Mouse (Mus musculus) stomach, embryonic 14.5 days (tissue): Measurements from ENCODE around the gene Adamts9. TPM values are rescaled to one million over a fixed set of nuclear protein-coding genes. Genes with fewer than 3 reads are reported as not detected.

ENCODE experiments used
- ATAC-seq: fragments of 200-750 bp; cut with Nextera tagmentation; 2 replicates; pipeline ENCODE4 v1.8.0; 2017; ENCODE audit warnings: low read depth, moderate TSS enrichment; ENCODE audit not compliant: insufficient number of reproducible peaks, insufficient read depth, low FRiP score
- H3K27ac ChIP-seq: fragments of 300-500 bp; sonication (generic); 2 replicates; pipeline ENCODE4 v1.5.1; 2014; ENCODE audit warnings: mild to moderate bottlenecking, low read length, moderate library complexity, mixed read lengths
- H3K27me3 ChIP-seq: fragments of 300-500 bp; sonication (generic); 2 replicates; pipeline ENCODE4 v1.6.1; 2014; ENCODE audit warnings: low read length, control low read depth, mixed read lengths; ENCODE audit not compliant: control insufficient read depth, insufficient read depth
- H3K36me3 ChIP-seq: fragments of 300-500 bp; sonication (generic); 2 replicates; pipeline ENCODE4 v1.6.1; 2014; ENCODE audit warnings: mild to moderate bottlenecking, control low read depth, low read length, moderate library complexity, mixed read lengths; ENCODE audit not compliant: control insufficient read depth, insufficient read depth
- H3K4me1 ChIP-seq: fragments of 300-500 bp; sonication (generic); 2 replicates; pipeline ENCODE4 v1.6.1; 2014; ENCODE audit warnings: low read length, control low read depth, mixed read lengths; ENCODE audit not compliant: control insufficient read depth, insufficient read depth
- H3K4me2 ChIP-seq: fragments of 300-500 bp; sonication (generic); replicated peaks from 2 replicates; pipeline ENCODE4 v1.6.1; 2014; ENCODE audit warnings: low read depth, low read length, control low read depth
- H3K4me3 ChIP-seq: fragments of 300-500 bp; sonication (generic); 2 replicates; pipeline ENCODE4 v1.5.1; 2014; ENCODE audit warnings: low read depth, low read length, control low read depth
- H3K9ac ChIP-seq: fragments of 300-500 bp; sonication (generic); replicated peaks from 2 replicates; pipeline ENCODE4 v1.6.1; 2014; ENCODE audit warnings: low read depth, mild to moderate bottlenecking, control low read depth, low read length, moderate library complexity, mixed read lengths
- H3K9me3 ChIP-seq: fragments of 300-500 bp; sonication (generic); 2 replicates; pipeline ENCODE4 v1.6.1; 2016; ENCODE audit warnings: low read depth, low read length, control low read depth; ENCODE audit not compliant: control insufficient read depth
- WGBS: fragments of 180-500 bp; shearing (Covaris S2); extraction: QIAGEN DNeasy Blood & Tissue Kit; methylation state at CpG from one replicate; pipeline ENCODE4 v1.1.7; 2014; 5-methylcytosine and 5-hydroxymethylcytosine counted together
- polyA plus RNA-seq: library from polyadenylated mRNA; unstranded; fragments of >200 nt; fragmentation: Nextera tagmentation; extraction: Ambion mirVana; gene quantifications from 2 replicates; pipeline ENCODE4 v1.2.1, GENCODE M21; 2014

Gene Adamts9
- polyA plus RNA-seq, 1 experiment from 2014 or later = 9.9 TPM

- peak; percentile 83; the same call in 1 of the 2 replicates for ATAC-seq
- peak within 1 kb of the TSS; percentile 95 for H3K27ac ChIP-seq
- H3K4me2 ChIP-seq = peak within 1 kb of the TSS; percentile 7; the same call in 1 of the 2 replicates
- peaks cover 7% of the 10 kb centered on the region; the same call in 1 of the 2 replicates for H3K36me3 ChIP-seq
- H3K4me3 ChIP-seq = no peak within 1 kb of the TSS
- H3K9me3 ChIP-seq = no peaks in the 10 kb centered on the region
- no peak within 1 kb of the TSS for H3K9ac ChIP-seq
- H3K4me1 ChIP-seq = peaks cover 22% of the 10 kb centered on the region
- H3K27me3 ChIP-seq = no peaks in the 10 kb centered on the region
- WGBS = 25% methylated on average over 4 of the region's 4 CpGs
Measured at GRCm38 (mm10) chr6:92869089-92869581, 74.2 kb downstream of the Adamts9 start, which contains the start of gene Gm15737. Gm15737 (plus strand) TSS chr6:92869357.

GRCm38 (mm10) chr6:92862599-92862998, 80.7 kb downstream of the Adamts9 start:
- Histone ChIP-seq H3K36me3 (peaks cover 17% of the 10 kb centered on the region; the same call in 1 of the 2 replicates), H3K4me1 (peaks cover 5% of the 10 kb centered on the region; the same call in 1 of the 2 replicates), H3K27ac (no peak overlapping the region), H3K4me3 (no peak overlapping the region), H3K9me3 (no peaks in the 10 kb centered on the region), H3K9ac (no peak overlapping the region), H3K4me2 (no peak overlapping the region), H3K27me3 (no peaks in the 10 kb centered on the region)
- ATAC-seq = no peak
- 69% methylated on average over 9 of the region's 9 CpGs for WGBS

GRCm38 (mm10) chr6:92860285-92860912, 82.9 kb downstream of the Adamts9 start:
- peaks cover 20% of the 10 kb centered on the region; the same call in 1 of the 2 replicates for H3K36me3 ChIP-seq
- H3K4me2 ChIP-seq = no peak overlapping the region
- H3K4me1 ChIP-seq = no peaks in the 10 kb centered on the region
- ATAC-seq = no peak
- H3K27ac ChIP-seq = no peak overlapping the region
- H3K9me3 ChIP-seq = no peaks in the 10 kb centered on the region
- 63% methylated on average over 5 of the region's 5 CpGs for WGBS
- H3K4me3 ChIP-seq = no peak overlapping the region
- no peak overlapping the region for H3K9ac ChIP-seq
- H3K27me3 ChIP-seq = no peaks in the 10 kb centered on the region

- H3K27me3 ChIP-seq = no peaks in the 10 kb centered on the region
- no peak overlapping the region for H3K27ac ChIP-seq
- no peak overlapping the region for H3K4me3 ChIP-seq
- no peak for ATAC-seq
- no peaks in the 10 kb centered on the region for H3K4me1 ChIP-seq
- no peak overlapping the region for H3K9ac ChIP-seq
- no peaks in the 10 kb centered on the region for H3K9me3 ChIP-seq
- 86% methylated on average over 12 of the region's 12 CpGs for WGBS
- H3K4me2 ChIP-seq = no peak overlapping the region
- H3K36me3 ChIP-seq = peaks cover 16% of the 10 kb centered on the region; the same call in 1 of the 2 replicates
Measured at GRCm38 (mm10) chr6:92858721-92859510, 84.4 kb downstream of the Adamts9 start.

- H3K4me3 ChIP-seq = no peak overlapping the region
- ATAC-seq = no peak
- peaks cover 16% of the 10 kb centered on the region; the same call in 1 of the 2 replicates for H3K36me3 ChIP-seq
- H3K4me2 ChIP-seq = no peak overlapping the region
- H3K9me3 ChIP-seq = no peaks in the 10 kb centered on the region
- no peaks in the 10 kb centered on the region for H3K27me3 ChIP-seq
- no peaks in the 10 kb centered on the region for H3K4me1 ChIP-seq
- no peak overlapping the region for H3K27ac ChIP-seq
- H3K9ac ChIP-seq = no peak overlapping the region
- WGBS = 88% methylated on average over 13 of the region's 13 CpGs
Measured at GRCm38 (mm10) chr6:92857761-92858160, 85.5 kb downstream of the Adamts9 start.

GRCm38 (mm10) chr6:92854873-92855272, 88.4 kb downstream of the Adamts9 start:
- H3K9ac ChIP-seq = no peak overlapping the region
- WGBS = 69% methylated on average over 4 of the region's 4 CpGs
- H3K4me2 ChIP-seq = no peak overlapping the region
- H3K4me3 ChIP-seq = no peak overlapping the region
- peaks cover 16% of the 10 kb centered on the region; the same call in 1 of the 2 replicates for H3K36me3 ChIP-seq
- H3K27ac ChIP-seq = no peak overlapping the region
- H3K27me3 ChIP-seq = no peaks in the 10 kb centered on the region
- H3K4me1 ChIP-seq = no peaks in the 10 kb centered on the region
- ATAC-seq = no peak
- H3K9me3 ChIP-seq = no peaks in the 10 kb centered on the region

- H3K4me3 ChIP-seq = no peak overlapping the region
- H3K27me3 ChIP-seq = no peaks in the 10 kb centered on the region
- 38% methylated on average over 5 of the region's 5 CpGs for WGBS
- peak overlapping the region; percentile 39; the same call in 1 of the 2 replicates for H3K27ac ChIP-seq
- no peaks in the 10 kb centered on the region; the same call in 1 of the 2 replicates for H3K4me1 ChIP-seq
- no peaks in the 10 kb centered on the region for H3K9me3 ChIP-seq
- peaks cover 7% of the 10 kb centered on the region; the same call in 1 of the 2 replicates for H3K36me3 ChIP-seq
- no peak overlapping the region for H3K4me2 ChIP-seq
- no peak overlapping the region for H3K9ac ChIP-seq
- ATAC-seq = peak; percentile 67; the same call in 1 of the 2 replicates
Measured at GRCm38 (mm10) chr6:92850250-92850649, 93.0 kb downstream of the Adamts9 start.

GRCm38 (mm10) chr6:92849208-92849607, 94.1 kb downstream of the Adamts9 start:
- H3K36me3 ChIP-seq = peaks cover 7% of the 10 kb centered on the region; the same call in 1 of the 2 replicates
- H3K27ac ChIP-seq = no peak overlapping the region

More at GRCm38 (mm10) chr6:92849208-92849607, 94.1 kb downstream of the Adamts9 start:
- Histone ChIP-seq H3K9me3 (no peaks in the 10 kb centered on the region), H3K4me3 (no peak overlapping the region), H3K4me2 (no peak overlapping the region), H3K27me3 (no peaks in the 10 kb centered on the region), H3K4me1 (no peaks in the 10 kb centered on the region; the same call in 1 of the 2 replicates), H3K9ac (no peak overlapping the region)
- ATAC-seq = no peak
- WGBS = 91% methylated on average over 9 of the region's 9 CpGs
